14 mouse cellular contexts compared by ENCODE assay signal in the genomic region with DNA sequence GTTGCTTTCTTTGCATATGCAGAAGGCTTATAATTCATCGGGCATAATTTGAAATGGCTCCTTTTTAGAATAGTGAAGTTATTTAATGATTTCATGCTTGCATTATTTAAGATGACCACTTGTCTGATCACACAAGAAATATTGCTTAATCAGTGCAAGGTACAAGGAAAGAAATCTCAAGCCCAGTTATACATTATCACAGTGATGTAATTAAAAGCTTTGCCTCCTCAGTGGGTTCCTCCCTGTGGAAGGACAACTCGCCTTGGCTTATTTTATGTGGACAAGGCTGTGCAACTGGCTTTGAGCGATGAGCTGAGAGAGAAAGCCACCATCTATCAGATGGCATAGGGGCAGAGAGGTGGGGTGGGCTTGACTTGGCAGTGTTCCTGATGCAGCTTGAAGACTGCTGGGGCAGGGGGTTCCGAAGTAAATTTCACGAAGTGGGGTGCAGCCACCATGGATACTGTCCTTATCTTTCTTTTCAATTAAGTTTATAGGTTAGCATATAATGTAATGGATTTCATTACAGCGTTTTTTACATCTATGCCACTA.
A peak's percentile ranks its signal among the peaks of the same experiment; 100 is the strongest.
DNase-seq lines count a peak whose midpoint lies in the region; ATAC-seq and TF ChIP-seq lines count a peak whose summit lies in the region.
"Had no signal": no experiment of that assay in that cellular context is flagged by ENCODE, and none has a peak within 500 bp of the region (broad histone marks: within the 10 kb centered on the region; RNA-seq: fewer than 3 reads in every experiment).

No protein-coding gene starts in this region.

- H3K9me3 ChIP-seq in liver, embryonic 15.5 days (replicated peaks), result no peaks in the 10 kb centered on the region
- H3K9me3 ChIP-seq in midbrain, postnatal 0 days (ENCODE audit: low read length), result no peaks in the 10 kb centered on the region
- H3K9me3 ChIP-seq: midbrain, embryonic 15.5 days; neural tube, embryonic 13.5 days had no signal

- ATAC-seq in liver, embryonic 15.5 days (ENCODE audit: insufficient read depth), result no peak
- no peak for ATAC-seq in midbrain, postnatal 0 days (ENCODE audit: low FRiP score)
- ATAC-seq: midbrain, embryonic 15.5 days had no signal

- no peak overlapping the region for H3K4me3 ChIP-seq in liver, embryonic 15.5 days (replicated peaks)
- no peak overlapping the region for H3K4me3 ChIP-seq in midbrain, postnatal 0 days (ENCODE audit: low read depth, low read length)
- H3K4me3 ChIP-seq: midbrain, embryonic 15.5 days; neural tube, embryonic 13.5 days had no signal

- WGBS in liver, embryonic 15.5 days (ENCODE audit: insufficient replicate concordance), result 63% methylated on average over 6 of the region's 6 CpGs
- 85% methylated on average over 6 of the region's 6 CpGs for WGBS in midbrain, postnatal 0 days

- TF ChIP-seq CTCF in midbrain, postnatal 0 days (IDR thresholded peaks at IDR 0.05), result no peak

- intact Hi-C loops in heart, postnatal 10 days (cut with DNase I), result loop anchor here (5.0 kb wide), 1 partner anchor 46 kb away; no protein-coding TSS in a partner anchor

- peak; percentile 77 for DNase-seq in heart, adult 11 months
- no peak for DNase-seq in heart, postnatal 10 days
- no peak for DNase-seq in liver
- peak; percentile 23 for DNase-seq in thymus, postnatal 4 days
- DNase-seq in thymus, postnatal 25 days, result no peak
- DNase-seq in left cerebral cortex, adult 11 months (ENCODE audit: low spot score), result no peak
- no peak for DNase-seq in midbrain, postnatal 0 days (ENCODE audit: low spot score)
- DNase-seq: cerebellum, adult 9-11 months; embryo, embryonic 11 days; gastrocnemius, postnatal 36 days; retina, postnatal 1 day had no signal

- 0 out of 2 replicates have a peak overlapping the region, but pooled peaks have one; percentile 29 for H3K27ac ChIP-seq in liver, embryonic 15.5 days (replicated peaks)
- H3K27ac ChIP-seq in midbrain, postnatal 0 days (ENCODE audit: low read depth, low read length), result no peak overlapping the region
- H3K27ac ChIP-seq: midbrain, embryonic 15.5 days; neural tube, embryonic 13.5 days had no signal

- no peak overlapping the region for H3K4me2 ChIP-seq in liver, embryonic 15.5 days
- no peak overlapping the region for H3K4me2 ChIP-seq in midbrain, postnatal 0 days (ENCODE audit: low read depth, low read length, poor library complexity, severe bottlenecking)
- H3K4me2 ChIP-seq: midbrain, embryonic 15.5 days; neural tube, embryonic 13.5 days had no signal

- no peaks in the 10 kb centered on the region for H3K27me3 ChIP-seq in liver, embryonic 15.5 days
- no peaks in the 10 kb centered on the region for H3K27me3 ChIP-seq in midbrain, postnatal 0 days (ENCODE audit: insufficient read depth, low read length)
- H3K27me3 ChIP-seq: midbrain, embryonic 15.5 days; neural tube, embryonic 13.5 days had no signal

- no peaks in the 10 kb centered on the region for H3K36me3 ChIP-seq in liver, embryonic 15.5 days (replicated peaks)
- no peaks in the 10 kb centered on the region for H3K36me3 ChIP-seq in midbrain, postnatal 0 days (ENCODE audit: insufficient read depth, low read length)
- H3K36me3 ChIP-seq: midbrain, embryonic 15.5 days; neural tube, embryonic 13.5 days had no signal

- no peak overlapping the region for H3K9ac ChIP-seq in liver, embryonic 15.5 days
- H3K9ac ChIP-seq in midbrain, postnatal 0 days (replicated peaks; ENCODE audit: low read length, poor library complexity, severe bottlenecking), result no peak overlapping the region
- H3K9ac ChIP-seq: midbrain, embryonic 15.5 days; neural tube, embryonic 13.5 days had no signal

- H3K4me1 ChIP-seq in liver, embryonic 15.5 days (replicated peaks), result peaks cover 3% of the 10 kb centered on the region; the same call in 1 of the 2 replicates
- H3K4me1 ChIP-seq in midbrain, postnatal 0 days (ENCODE audit: insufficient read depth, low read length), result no peaks in the 10 kb centered on the region
- H3K4me1 ChIP-seq: midbrain, embryonic 15.5 days had no signal

Comparison
In these comparisons a context has a peak if more than half of its experiments do, and no peak if none do; other contexts are left out.
1. DNase-seq: peak in heart, adult 11 months (single experiment) and thymus, postnatal 4 days (single experiment); none in heart, postnatal 10 days (0 of 2), liver (single experiment), thymus, postnatal 25 days (single experiment), left cerebral cortex, adult 11 months (single experiment) and midbrain, postnatal 0 days (single experiment).